Mouse (Mus musculus): ENCODE measurements around the gene Ptar1. TPM values are rescaled to one million over a fixed set of nuclear protein-coding genes. Genes with fewer than 3 reads are reported as not detected.

The Ptar1 gene
- polyA plus RNA-seq, 1 experiment from 2014 or later: 3.3 TPM

DNA sequence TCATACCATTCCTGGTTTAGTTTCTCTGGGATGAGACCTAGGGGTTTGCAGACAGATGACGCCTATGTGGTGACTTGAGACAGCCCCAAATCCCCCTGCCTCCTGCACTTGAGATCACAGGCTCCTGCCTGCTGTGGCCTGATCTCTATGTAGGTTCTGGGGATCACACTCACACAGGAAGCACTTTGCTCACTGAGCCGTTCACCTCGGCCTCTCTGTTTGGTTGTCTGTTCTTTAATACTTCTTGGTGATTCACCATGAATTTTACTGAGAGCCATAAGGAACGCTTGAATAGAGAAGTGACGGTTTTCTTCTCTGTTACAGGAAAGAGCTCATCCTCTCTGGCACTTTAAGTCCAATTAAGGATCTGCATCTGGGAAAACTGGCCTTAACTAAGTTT is 18.2 kb downstream of the Ptar1 start:
- 94% methylated on average over 5 of the region's 5 CpGs for WGBS
- Histone ChIP-seq H3K4me2 (ENCODE audit: low read depth, low read length) (no peak overlapping the region), H3K36me3 (ENCODE audit: control insufficient read depth, insufficient read depth, low read length) (peaks cover 9% of the 10 kb centered on the region), H3K4me1 (ENCODE audit: control insufficient read depth, insufficient read depth, low read length) (no peaks in the 10 kb centered on the region), H3K9ac (ENCODE audit: low read depth, low read length) (no peak overlapping the region), H3K4me3 (ENCODE audit: low read length) (no peak overlapping the region), H3K27ac (ENCODE audit: low read length) (no peak overlapping the region), H3K27me3 (replicated peaks; ENCODE audit: control insufficient read depth, insufficient read depth, low read length) (no peaks in the 10 kb centered on the region), H3K9me3 (ENCODE audit: control insufficient read depth, low read length) (no peaks in the 10 kb centered on the region)
- no peak for ATAC-seq

DNA sequence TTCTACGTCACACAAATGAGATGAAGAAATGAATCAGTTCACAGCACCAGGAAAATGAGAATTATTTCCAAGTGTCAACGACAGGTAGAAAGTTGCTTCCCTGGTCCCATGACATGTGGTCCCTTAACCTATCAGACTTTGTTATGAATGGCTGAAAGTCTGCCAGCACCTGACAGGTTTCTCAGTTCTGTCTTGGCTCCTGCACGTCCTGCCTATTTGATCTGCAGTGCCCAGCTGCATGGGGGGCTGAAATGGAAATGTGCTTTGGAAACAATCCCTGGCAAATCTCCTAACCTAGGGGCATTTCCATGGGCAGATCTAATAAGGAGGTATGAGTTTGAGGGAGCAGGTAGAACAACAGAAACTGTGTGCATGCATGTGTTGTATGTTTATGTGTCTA is 59.3 kb downstream of the Ptar1 start:
- Histone ChIP-seq H3K27me3 (replicated peaks; ENCODE audit: control insufficient read depth, insufficient read depth, low read length) (no peaks in the 10 kb centered on the region), H3K9me3 (ENCODE audit: control insufficient read depth, low read length) (no peaks in the 10 kb centered on the region), H3K27ac (ENCODE audit: low read length) (no peak overlapping the region), H3K36me3 (ENCODE audit: control insufficient read depth, insufficient read depth, low read length) (no peaks in the 10 kb centered on the region), H3K4me3 (ENCODE audit: low read length) (no peak overlapping the region), H3K9ac (ENCODE audit: low read depth, low read length) (no peak overlapping the region), H3K4me1 (ENCODE audit: control insufficient read depth, insufficient read depth, low read length) (no peaks in the 10 kb centered on the region), H3K4me2 (ENCODE audit: low read depth, low read length) (no peak overlapping the region)
- no peak for ATAC-seq
- WGBS: 80% methylated on average over 3 of the region's 3 CpGs

DNA sequence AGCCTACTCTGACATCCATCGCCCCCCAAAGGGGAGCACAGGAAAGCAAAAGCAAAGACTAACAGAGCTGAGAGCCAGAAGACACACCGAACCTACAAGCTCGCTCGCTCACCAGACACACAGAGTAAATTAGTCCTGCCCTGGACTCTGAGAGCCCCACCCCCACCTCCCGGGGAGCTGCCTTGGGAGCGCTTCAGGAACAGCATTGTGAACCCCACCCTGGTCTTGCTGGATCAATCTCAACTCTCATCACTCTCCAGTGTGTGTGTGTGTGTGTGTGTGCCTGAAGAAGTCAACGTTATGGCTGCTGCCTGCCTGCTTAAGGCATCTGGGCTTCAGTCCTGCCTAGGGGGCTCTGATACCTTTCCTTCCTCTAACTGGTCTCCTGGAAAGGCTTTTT is 69.8 kb downstream of the Ptar1 start:
- Histone ChIP-seq H3K27me3 (replicated peaks; ENCODE audit: control insufficient read depth, insufficient read depth, low read length) (no peaks in the 10 kb centered on the region; the same call in 1 of the 2 replicates), H3K36me3 (ENCODE audit: control insufficient read depth, insufficient read depth, low read length) (no peaks in the 10 kb centered on the region), H3K4me1 (ENCODE audit: control insufficient read depth, insufficient read depth, low read length) (peaks cover 5% of the 10 kb centered on the region; the same call in 1 of the 2 replicates), H3K4me3 (ENCODE audit: low read length) (no peak overlapping the region), H3K27ac (ENCODE audit: low read length) (no peak overlapping the region), H3K9me3 (ENCODE audit: control insufficient read depth, low read length) (no peaks in the 10 kb centered on the region), H3K9ac (ENCODE audit: low read depth, low read length) (no peak overlapping the region), H3K4me2 (ENCODE audit: low read depth, low read length) (no peak overlapping the region)
- no peak for ATAC-seq
- WGBS: 12% methylated on average over 7 of the region's 7 CpGs

DNA sequence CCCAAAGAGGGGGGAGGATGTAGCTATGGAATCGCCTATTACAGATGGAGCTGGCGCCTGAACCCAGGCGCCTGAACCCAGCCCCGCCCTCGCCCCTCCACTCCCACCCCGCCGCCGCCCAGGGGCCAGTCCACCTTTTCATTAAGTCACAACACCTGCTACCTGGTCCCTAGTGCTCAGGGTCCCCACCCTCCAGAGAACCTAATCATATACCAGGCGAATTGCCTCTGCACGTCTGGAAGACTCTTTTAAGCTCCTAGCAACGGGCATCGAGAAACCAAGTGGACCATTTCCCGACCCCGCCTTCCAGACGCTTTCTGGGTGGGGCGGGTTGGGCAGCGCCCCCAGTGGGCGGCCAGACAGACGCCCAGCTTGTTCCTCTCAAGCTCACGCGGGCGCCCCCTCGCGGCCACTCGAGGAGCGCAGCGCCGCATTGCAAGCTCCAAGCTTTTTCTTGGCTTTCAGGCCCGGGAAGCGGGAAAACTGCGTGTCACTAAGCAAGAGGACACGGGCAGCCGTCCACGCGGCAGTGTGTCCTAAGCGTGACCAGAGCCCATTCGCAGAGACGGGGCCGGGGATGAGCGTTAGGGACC is 70.8 kb downstream of the Ptar1 start:
- Histone ChIP-seq H3K36me3 (ENCODE audit: control insufficient read depth, insufficient read depth, low read length) (no peaks in the 10 kb centered on the region), H3K27ac (ENCODE audit: low read length) (peak overlapping the region; percentile 75), H3K4me2 (ENCODE audit: low read depth, low read length) (peak overlapping the region; percentile 95), H3K4me3 (ENCODE audit: low read length) (peak overlapping the region; percentile 78), H3K9ac (ENCODE audit: low read depth, low read length) (peak overlapping the region; percentile 78), H3K4me1 (ENCODE audit: control insufficient read depth, insufficient read depth, low read length) (peaks cover 5% of the 10 kb centered on the region; the same call in 1 of the 2 replicates), H3K9me3 (ENCODE audit: control insufficient read depth, low read length) (no peaks in the 10 kb centered on the region), H3K27me3 (replicated peaks; ENCODE audit: control insufficient read depth, insufficient read depth, low read length) (no peaks in the 10 kb centered on the region; the same call in 1 of the 2 replicates)
- peak; percentile 90 for ATAC-seq
- under 1% methylated on average over 40 of the region's 40 CpGs for WGBS

DNA sequence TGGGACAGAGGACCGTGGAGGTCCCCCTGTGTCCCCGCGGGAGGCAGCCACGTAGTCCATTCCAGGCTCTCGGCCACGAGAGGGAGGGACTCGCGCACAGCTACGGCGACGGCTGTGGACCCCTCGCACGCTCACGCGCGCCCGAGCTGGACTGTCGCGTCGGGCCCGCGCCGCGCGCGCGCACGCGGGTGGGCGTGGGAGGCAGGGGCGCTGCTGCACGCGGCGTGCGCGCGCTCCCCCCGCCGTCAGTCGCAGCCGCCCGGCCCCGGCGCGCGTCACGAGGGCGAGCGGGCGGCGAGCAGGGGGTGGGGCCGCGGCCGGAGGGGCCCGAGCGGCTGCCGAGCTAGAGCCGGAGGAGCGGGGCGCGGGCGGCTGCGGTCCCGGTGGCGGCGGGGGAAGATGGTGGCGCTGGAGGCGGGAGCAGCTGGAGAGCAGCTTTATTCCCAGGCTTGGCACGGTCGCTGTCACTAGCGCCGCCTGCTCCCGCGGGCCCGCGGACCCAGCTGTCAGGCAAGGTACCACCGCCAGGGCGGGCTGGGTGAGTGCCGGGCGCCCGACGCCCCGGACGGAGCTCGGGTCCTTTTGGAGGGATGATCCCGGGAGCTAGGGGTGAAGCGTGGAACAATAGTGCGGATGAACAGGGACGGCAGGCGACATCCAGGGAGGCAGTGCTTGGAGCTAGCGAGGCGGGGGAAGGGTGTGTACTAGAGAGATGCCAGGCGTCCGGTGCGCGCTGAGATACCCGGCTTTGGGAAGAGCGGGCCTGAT is 71.5 kb downstream of the Ptar1 start, which contains the start of gene Apba1:
Gene Apba1, plus strand, starts transcription at position 334 of the 768 bp plus-strand sequence.
- H3K36me3 ChIP-seq (ENCODE audit: control insufficient read depth, insufficient read depth, low read length): no peaks in the 10 kb centered on the region
- H3K27me3 ChIP-seq (replicated peaks; ENCODE audit: control insufficient read depth, insufficient read depth, low read length): no peaks in the 10 kb centered on the region; the same call in 1 of the 2 replicates
- under 1% methylated on average over 56 of the region's 98 CpGs for WGBS
- H3K4me3 ChIP-seq (ENCODE audit: low read length): peak within 1 kb of the TSS; percentile 78
- peak; percentile 86 for ATAC-seq
- peaks cover 5% of the 10 kb centered on the region; the same call in 1 of the 2 replicates for H3K4me1 ChIP-seq (ENCODE audit: control insufficient read depth, insufficient read depth, low read length)
- no peaks in the 10 kb centered on the region for H3K9me3 ChIP-seq (ENCODE audit: control insufficient read depth, low read length)
- peak within 1 kb of the TSS; percentile 95 for H3K4me2 ChIP-seq (ENCODE audit: low read depth, low read length)
- peak within 1 kb of the TSS; percentile 75 for H3K27ac ChIP-seq (ENCODE audit: low read length)
- peak within 1 kb of the TSS; percentile 78 for H3K9ac ChIP-seq (ENCODE audit: low read depth, low read length)

DNA sequence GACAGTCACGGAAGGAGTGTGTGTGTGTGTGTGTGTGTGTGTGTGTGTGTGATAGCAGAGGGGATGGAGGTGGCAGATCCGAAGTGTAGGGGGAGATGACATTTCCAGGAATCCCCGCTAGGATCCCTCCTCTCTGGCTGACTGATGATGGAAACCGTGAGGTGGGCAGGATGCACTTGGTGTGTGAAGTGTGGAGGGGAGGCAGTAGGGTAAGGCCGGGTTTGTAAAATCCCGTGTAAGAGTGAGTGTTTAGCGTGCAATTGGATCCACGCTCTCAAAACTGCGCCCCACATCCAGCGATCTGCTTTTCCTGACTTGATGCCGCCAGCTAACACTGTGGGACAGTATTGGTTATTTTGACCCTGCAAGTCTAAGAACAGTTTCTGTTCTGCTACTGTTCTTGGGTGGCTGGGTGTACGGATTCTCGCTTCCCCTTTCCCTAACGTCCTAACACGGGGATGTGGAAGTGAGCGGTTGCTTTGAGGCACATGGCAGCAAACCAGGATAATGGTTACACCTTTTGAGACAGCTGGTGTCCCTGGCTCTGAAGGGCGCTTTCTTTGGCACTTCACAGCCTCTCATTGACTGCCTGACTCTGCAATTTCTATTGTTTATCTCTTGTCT is 72.2 kb downstream of the Ptar1 start:
- H3K4me3 ChIP-seq (ENCODE audit: low read length): peak overlapping the region; percentile 78
- WGBS: 2% methylated on average over 17 of the region's 17 CpGs
- H3K4me1 ChIP-seq (ENCODE audit: control insufficient read depth, insufficient read depth, low read length): peaks cover 5% of the 10 kb centered on the region; the same call in 1 of the 2 replicates
- H3K27ac ChIP-seq (ENCODE audit: low read length): no peak overlapping the region
- no peak for ATAC-seq
- no peaks in the 10 kb centered on the region; the same call in 1 of the 2 replicates for H3K27me3 ChIP-seq (replicated peaks; ENCODE audit: control insufficient read depth, insufficient read depth, low read length)
- H3K36me3 ChIP-seq (ENCODE audit: control insufficient read depth, insufficient read depth, low read length): no peaks in the 10 kb centered on the region
- peak overlapping the region; percentile 78 for H3K9ac ChIP-seq (ENCODE audit: low read depth, low read length)
- H3K4me2 ChIP-seq (ENCODE audit: low read depth, low read length): peak overlapping the region; percentile 95
- H3K9me3 ChIP-seq (ENCODE audit: control insufficient read depth, low read length): no peaks in the 10 kb centered on the region

DNA sequence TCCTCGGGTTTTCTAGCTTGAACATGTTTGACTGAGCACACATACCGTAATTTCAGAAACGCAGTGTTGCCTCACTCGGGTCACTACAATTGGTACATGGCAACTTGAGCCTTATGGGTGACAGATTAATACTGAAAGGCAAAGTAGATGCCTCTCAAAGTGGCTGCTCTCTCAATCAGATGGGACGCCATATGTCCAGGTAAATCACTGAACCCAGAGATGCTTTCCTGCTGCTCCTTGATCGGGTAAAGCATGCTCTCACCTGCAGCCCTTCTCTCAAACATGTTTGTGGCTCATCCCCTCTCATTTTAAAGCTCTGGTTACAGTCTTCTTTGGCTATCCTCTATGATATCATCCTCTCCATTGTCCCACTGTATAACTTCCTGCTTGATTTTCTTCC is 76.1 kb downstream of the Ptar1 start:
- H3K27ac ChIP-seq (ENCODE audit: low read length): no peak overlapping the region
- ATAC-seq: no peak

DNA sequence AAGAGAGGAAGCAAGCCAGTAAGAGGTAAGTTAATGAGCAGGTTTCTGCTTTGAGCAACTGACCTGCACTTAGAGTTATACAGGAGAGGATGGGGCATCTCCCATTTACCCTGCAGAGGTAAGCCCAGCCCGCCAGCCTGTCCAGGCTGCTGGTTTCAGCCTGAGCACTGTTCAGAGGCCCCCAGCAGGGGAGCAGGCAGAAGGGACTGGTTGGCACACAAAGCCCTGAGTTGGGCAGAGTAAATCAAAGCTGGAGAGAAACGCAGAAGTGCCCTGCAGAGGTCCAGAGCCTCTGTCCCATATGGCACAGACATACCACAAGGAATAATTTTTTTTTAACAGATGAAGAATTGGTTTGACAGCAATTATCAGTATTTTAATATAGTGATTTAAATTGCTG is 76.8 kb downstream of the Ptar1 start:
- Histone ChIP-seq H3K27me3 (replicated peaks; ENCODE audit: control insufficient read depth, insufficient read depth, low read length) (no peaks in the 10 kb centered on the region; the same call in 1 of the 2 replicates), H3K27ac (ENCODE audit: low read length) (no peak overlapping the region), H3K4me2 (ENCODE audit: low read depth, low read length) (no peak overlapping the region), H3K9ac (ENCODE audit: low read depth, low read length) (no peak overlapping the region), H3K9me3 (ENCODE audit: control insufficient read depth, low read length) (no peaks in the 10 kb centered on the region), H3K4me3 (ENCODE audit: low read length) (no peak overlapping the region), H3K4me1 (ENCODE audit: control insufficient read depth, insufficient read depth, low read length) (peaks cover 3% of the 10 kb centered on the region; the same call in 1 of the 2 replicates), H3K36me3 (ENCODE audit: control insufficient read depth, insufficient read depth, low read length) (no peaks in the 10 kb centered on the region)
- 78% methylated on average over 2 of the region's 2 CpGs for WGBS
- ATAC-seq: no peak

More for the DNA sequence above, 76.1 kb downstream of the Ptar1 start:
- peaks cover 3% of the 10 kb centered on the region; the same call in 1 of the 2 replicates for H3K4me1 ChIP-seq (ENCODE audit: control insufficient read depth, insufficient read depth, low read length)
- 86% methylated on average over 6 of the region's 6 CpGs for WGBS
- no peaks in the 10 kb centered on the region for H3K36me3 ChIP-seq (ENCODE audit: control insufficient read depth, insufficient read depth, low read length)
- H3K4me2 ChIP-seq (ENCODE audit: low read depth, low read length): no peak overlapping the region
- H3K4me3 ChIP-seq (ENCODE audit: low read length): no peak overlapping the region
- no peaks in the 10 kb centered on the region; the same call in 1 of the 2 replicates for H3K27me3 ChIP-seq (replicated peaks; ENCODE audit: control insufficient read depth, insufficient read depth, low read length)
- H3K9ac ChIP-seq (ENCODE audit: low read depth, low read length): no peak overlapping the region
- H3K9me3 ChIP-seq (ENCODE audit: control insufficient read depth, low read length): no peaks in the 10 kb centered on the region

DNA sequence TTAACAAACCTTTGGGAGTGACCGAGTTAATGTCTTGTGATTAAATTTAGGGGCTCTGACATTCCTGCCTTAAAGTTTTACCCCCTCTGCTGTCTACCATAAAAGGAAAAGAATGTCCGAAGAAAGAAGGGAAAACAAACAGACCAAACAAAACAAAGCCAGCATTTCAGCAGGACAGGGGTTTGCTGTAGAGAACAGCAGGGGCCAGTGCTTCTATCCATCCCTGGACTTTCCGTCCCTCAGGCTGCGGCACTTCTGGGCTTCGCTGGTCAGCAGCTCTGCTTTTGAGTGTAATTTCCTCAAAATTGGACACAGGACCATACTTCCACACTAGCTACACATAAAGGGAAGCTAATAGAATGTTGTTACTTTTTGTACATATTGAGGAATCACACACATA is 81.6 kb downstream of the Ptar1 start:
- Histone ChIP-seq H3K4me3 (ENCODE audit: low read length) (no peak overlapping the region), H3K27me3 (replicated peaks; ENCODE audit: control insufficient read depth, insufficient read depth, low read length) (no peaks in the 10 kb centered on the region), H3K4me1 (ENCODE audit: control insufficient read depth, insufficient read depth, low read length) (no peaks in the 10 kb centered on the region), H3K4me2 (ENCODE audit: low read depth, low read length) (no peak overlapping the region), H3K27ac (ENCODE audit: low read length) (no peak overlapping the region), H3K36me3 (ENCODE audit: control insufficient read depth, insufficient read depth, low read length) (no peaks in the 10 kb centered on the region), H3K9ac (ENCODE audit: low read depth, low read length) (no peak overlapping the region), H3K9me3 (ENCODE audit: control insufficient read depth, low read length) (no peaks in the 10 kb centered on the region)
- 57% methylated on average over 5 of the region's 5 CpGs for WGBS
- no peak for ATAC-seq
